Mouse (Mus musculus): Measurements from ENCODE around the gene Gtpbp1. TPM values are rescaled to one million over a fixed set of nuclear protein-coding genes. Genes with fewer than 3 reads are reported as not detected.

Gene Gtpbp1
- total RNA-seq, 4 experiments from 2014 or later = 48.5 to 60.5 (median 55.9) TPM

- DNase-seq (ENCODE audit: low spot score in 2 of 2) = no peak
Measured at GRCm38 (mm10) chr15:79753420-79753752, 62.7 kb downstream of the Gtpbp1 start.

GRCm38 (mm10) chr15:79753873-79754272 lies 63.2 kb downstream of the Gtpbp1 start:
- no peak for DNase-seq (ENCODE audit: low spot score in 2 of 2)

GRCm38 (mm10) chr15:79755176-79755575 lies 64.5 kb downstream of the Gtpbp1 start:
- DNase-seq (ENCODE audit: low spot score in 2 of 2) = no peak

GRCm38 (mm10) chr15:79755977-79756625 lies 65.5 kb downstream of the Gtpbp1 start:
- peak in 1 of 2 experiments; percentile 78 for DNase-seq (ENCODE audit: low spot score in 2 of 2)

- no peak for DNase-seq (ENCODE audit: low spot score in 2 of 2)
Measured at GRCm38 (mm10) chr15:79757118-79757517, 66.5 kb downstream of the Gtpbp1 start.

- peak in 1 of 2 experiments; percentile 60 for DNase-seq (ENCODE audit: low spot score in 2 of 2)
Measured at GRCm38 (mm10) chr15:79760956-79761355, 70.3 kb downstream of the Gtpbp1 start.

- DNase-seq (ENCODE audit: low spot score in 2 of 2) = no peak
Measured at GRCm38 (mm10) chr15:79763001-79763400, 72.4 kb downstream of the Gtpbp1 start.

- no peak for DNase-seq (ENCODE audit: low spot score in 2 of 2)
Measured at GRCm38 (mm10) chr15:79763601-79764246, 73.1 kb downstream of the Gtpbp1 start.

- peak in 1 of 2 experiments; percentile 88 for DNase-seq (ENCODE audit: low spot score in 2 of 2)
Measured at GRCm38 (mm10) chr15:79764539-79765267, 74.1 kb downstream of the Gtpbp1 start.

GRCm38 (mm10) chr15:79765361-79765760 lies 74.7 kb downstream of the Gtpbp1 start:
- no peak for DNase-seq (ENCODE audit: low spot score in 2 of 2)

GRCm38 (mm10) chr15:79766168-79766567 lies 75.5 kb downstream of the Gtpbp1 start:
- no peak for DNase-seq (ENCODE audit: low spot score in 2 of 2)

- peak in 1 of 2 experiments; percentile 72 for DNase-seq (ENCODE audit: low spot score in 2 of 2)
Measured at GRCm38 (mm10) chr15:79766586-79767071, 76.0 kb downstream of the Gtpbp1 start.

GRCm38 (mm10) chr15:79767327-79767961 lies 76.8 kb downstream of the Gtpbp1 start:
- DNase-seq (ENCODE audit: low spot score in 2 of 2) = no peak

- DNase-seq (ENCODE audit: low spot score in 2 of 2) = no peak
Measured at GRCm38 (mm10) chr15:79768302-79768701, 77.7 kb downstream of the Gtpbp1 start.

GRCm38 (mm10) chr15:79770629-79771240 lies 80.1 kb downstream of the Gtpbp1 start:
- DNase-seq (ENCODE audit: low spot score in 2 of 2) = peak in 1 of 2 experiments; percentile 82

Other genes with a start within 250 kb of the Gtpbp1 start
- 100 to 1,000 TPM; 146 to 162 (median 152) TPM for gene Csnk1e, start 235.3 kb upstream of the Gtpbp1 start, total RNA-seq (2022)
- 100 to 1,000 TPM; 188 to 236 (median 202) TPM for gene Kcnj4, start 185.6 kb upstream of the Gtpbp1 start, total RNA-seq (2022)
- gene Kdelr3, start 174.4 kb upstream of the Gtpbp1 start, total RNA-seq (2022) = under 1 TPM; 0.26 to 0.62 (median 0.48) TPM
- 100 to 1,000 TPM; 296 to 324 (median 312) TPM for gene Ddx17, start 144.1 kb upstream of the Gtpbp1 start, total RNA-seq (2022)
- 1 to 10 TPM in 2 of 4 experiments, under 1 TPM in 2; 0.17 to 1.8 (median 0.92) TPM for gene Dmc1, start 85.7 kb upstream of the Gtpbp1 start, total RNA-seq (2022)
- 10 to 100 TPM; 10.4 to 11.4 (median 10.6) TPM for gene Fam227a, start 31.9 kb upstream of the Gtpbp1 start, total RNA-seq (2022)
- gene Cby1, start 31.6 kb upstream of the Gtpbp1 start, total RNA-seq (2022) = 10 to 100 TPM; 42.9 to 48.2 (median 46.4) TPM
- 100 to 1,000 TPM in 2 of 4 experiments, 10 to 100 TPM in 2; 87.9 to 109 (median 103) TPM for gene Tomm22, start 20.0 kb upstream of the Gtpbp1 start, total RNA-seq (2022)
- 10 to 100 TPM; 56.0 to 62.3 (median 60.6) TPM for gene Josd1, start 2.9 kb upstream of the Gtpbp1 start, total RNA-seq (2022)
- gene Sun2, start 51.7 kb downstream of the Gtpbp1 start, total RNA-seq (2022) = 10 to 100 TPM; 50.4 to 71.2 (median 63.2) TPM
- 10 to 100 TPM; 49.3 to 56.8 (median 52.9) TPM for gene Dnal4, start 87.0 kb downstream of the Gtpbp1 start, total RNA-seq (2022)
- gene Nptxr, start 113.9 kb downstream of the Gtpbp1 start, total RNA-seq (2022) = 100 to 1,000 TPM; 506 to 553 (median 527) TPM
- 10 to 100 TPM; 14.8 to 25.9 (median 19.3) TPM for gene Npcd, start 143.4 kb downstream of the Gtpbp1 start, total RNA-seq (2022)
- 100 to 1,000 TPM; 293 to 319 (median 310) TPM for gene Cbx6, start 143.8 kb downstream of the Gtpbp1 start, total RNA-seq (2022)
- gene Apobec3, start 200.8 kb downstream of the Gtpbp1 start, total RNA-seq (2022) = 1 to 10 TPM; 4.3 to 8.1 (median 6.0) TPM

Data from left cerebral cortex, adult 8-10 months (tissue).